ENCODE assay signal across 1 mouse cellular context in genomic region chr7:29212199-29212765, GRCm38 (mm10).
TF ChIP-seq lines count a peak whose summit lies in the region.

No protein-coding gene starts in this region.

TF ChIP-seq in CH12.LX, 34 proteins besides CTCF, POLR2A, EP300 and RAD21:
- no peak for TF ChIP-seq HCFC1 (IDR thresholded peaks at IDR 0.05; ENCODE audit: low read depth, low read length)
- no peak for TF ChIP-seq NRF1 (IDR thresholded peaks at IDR 0.05; ENCODE audit: low read depth, low read length)
- TF ChIP-seq JUND (conservative IDR thresholded peaks at IDR 0.05; ENCODE audit: low read depth, low read length): no peak
- TF ChIP-seq MXI1 (IDR thresholded peaks at IDR 0.05; ENCODE audit: low read depth, low read length): no peak
- TF ChIP-seq E2F4 (IDR thresholded peaks at IDR 0.05; ENCODE audit: insufficient replicate concordance, low read depth, low read length): no peak
- TF ChIP-seq MAFK (IDR thresholded peaks at IDR 0.05; ENCODE audit: insufficient replicate concordance, low read length): no peak
